Comparison of ENCODE assay signal across 23 mouse cellular contexts in the genomic region with DNA sequence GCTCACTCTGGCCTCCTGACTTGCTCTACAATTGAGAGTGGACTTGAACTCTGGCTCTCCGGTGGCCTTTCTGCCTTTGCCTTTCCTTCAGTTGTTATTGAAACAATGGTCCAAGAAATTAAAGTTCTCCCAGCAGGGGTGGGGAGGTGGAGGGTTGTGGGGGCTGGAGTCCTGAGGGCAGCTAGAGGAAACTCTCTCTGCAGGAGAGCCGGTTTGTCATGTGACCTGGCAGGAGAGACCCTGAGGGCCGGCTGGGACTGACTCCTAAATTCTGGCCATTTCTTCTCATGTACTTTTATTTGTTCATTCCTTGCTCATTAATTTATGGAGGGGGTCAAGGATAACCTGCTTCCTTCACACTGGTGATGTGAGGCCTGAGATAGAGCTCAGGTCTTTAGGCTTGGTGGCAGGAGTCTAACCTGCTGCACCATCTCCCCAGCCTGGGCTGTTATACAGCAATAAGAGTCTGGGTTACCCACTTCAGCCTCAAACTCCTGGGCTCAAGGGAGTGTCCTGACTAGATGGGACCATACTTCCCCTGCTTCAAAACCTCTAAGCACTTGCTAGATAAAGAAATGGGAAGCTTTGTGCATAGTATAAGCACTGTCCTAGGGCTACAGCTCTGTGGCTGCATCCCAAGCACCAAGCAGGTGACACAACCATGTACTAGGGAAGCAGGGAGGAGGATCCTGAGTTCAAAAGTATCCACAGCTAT. TPM values are rescaled to one million over a fixed set of nuclear protein-coding genes. Genes with fewer than 3 reads are reported as not detected.
DNase-seq lines count a peak whose midpoint lies in the region; ATAC-seq and TF ChIP-seq lines count a peak whose summit lies in the region.
"Had no signal": no experiment of that assay in that cellular context is flagged by ENCODE, and none has a peak within 500 bp of the region (broad histone marks: within the 10 kb centered on the region; RNA-seq: fewer than 3 reads in every experiment).

No protein-coding gene starts in this region.

- ATAC-seq in limb, embryonic 11.5 days (ENCODE audit: insufficient number of reproducible peaks, low FRiP score, low TSS enrichment, low read depth): 0 out of 2 replicates have a peak, but pooled peaks have one; percentile 35
- ATAC-seq: forebrain, embryonic 13.5 days had no signal

- H3K4me2 ChIP-seq in limb, embryonic 11.5 days (ENCODE audit: low read depth, severe bottlenecking): no peak overlapping the region
- H3K4me2 ChIP-seq: embryonic facial prominence, embryonic 13.5 days; forebrain, embryonic 13.5 days; heart, embryonic 11.5 days; hindbrain, embryonic 15.5 days; kidney, embryonic 15.5 days; lung, embryonic 14.5 days; midbrain, embryonic 11.5 days; neural tube, embryonic 15.5 days had no signal

- H3K27me3 ChIP-seq in heart, adult 2 months (ENCODE audit: control insufficient read depth, insufficient read depth, low read length): no peaks in the 10 kb centered on the region
- no peaks in the 10 kb centered on the region for H3K27me3 ChIP-seq in E14TG2a.4 (ENCODE audit: insufficient read depth, low read length)
- H3K27me3 ChIP-seq in limb, embryonic 11.5 days (ENCODE audit: control insufficient read depth, insufficient read depth, low read length): no peaks in the 10 kb centered on the region
- H3K27me3 ChIP-seq: embryonic facial prominence, embryonic 13.5 days; forebrain, embryonic 13.5 days; hindbrain, embryonic 15.5 days; kidney, embryonic 15.5 days; neural tube, embryonic 15.5 days had no signal

- TF ChIP-seq POLR2A in heart, adult 2 months (IDR thresholded peaks at IDR 0.05; ENCODE audit: insufficient read depth, low read depth, low read length): no peak

- 51% methylated on average over 3 of the region's 3 CpGs for WGBS in heart, adult 2 months
- WGBS in limb, embryonic 11.5 days: 47% methylated on average over 3 of the region's 3 CpGs

- peaks cover 21% of the 10 kb centered on the region for H3K4me1 ChIP-seq in heart, adult 2 months (ENCODE audit: control insufficient read depth, insufficient read depth, low read length)
- H3K4me1 ChIP-seq in E14TG2a.4 (replicated peaks; ENCODE audit: low read depth, low read length): peaks cover 89% of the 10 kb centered on the region
- H3K4me1 ChIP-seq in limb, embryonic 11.5 days (ENCODE audit: control insufficient read depth, insufficient read depth, low read length): no peaks in the 10 kb centered on the region
- H3K4me1 ChIP-seq: embryonic facial prominence, embryonic 13.5 days; forebrain, embryonic 13.5 days; hindbrain, embryonic 15.5 days; neural tube, embryonic 15.5 days had no signal

- DNase-seq in heart, adult 2 months: no peak
- DNase-seq in heart, adult 8-10 months (ENCODE audit: low spot score): no peak
- peak; percentile 87 for DNase-seq in ZHBTc4 (ENCODE audit: low read depth, low spot score)
- no peak for DNase-seq in limb, embryonic 11.5 days (ENCODE audit: low spot score)
- DNase-seq in right cerebral cortex, postnatal 10 days (ENCODE audit: low spot score in 2 of 2): no peak
- no peak for DNase-seq in urinary bladder, postnatal 25 days (ENCODE audit: low spot score)
- DNase-seq: adrenal gland, postnatal 14 days; embryo, embryonic 11 days; lung, embryonic 14.5 days; thymus, adult 18-20 months; thymus, postnatal 36 days had no signal

- H3K9ac ChIP-seq in heart, adult 2 months (ENCODE audit: low read depth, low read length): no peak overlapping the region
- no peak overlapping the region for H3K9ac ChIP-seq in limb, embryonic 11.5 days (ENCODE audit: low read length)
- H3K9ac ChIP-seq: embryonic facial prominence, embryonic 13.5 days; forebrain, embryonic 13.5 days; hindbrain, embryonic 15.5 days; kidney, embryonic 15.5 days; liver, embryonic 14.5 days; lung, embryonic 14.5 days; neural tube, embryonic 15.5 days had no signal

- H3K9me3 ChIP-seq in E14TG2a.4 (ENCODE audit: low read length): no peaks in the 10 kb centered on the region
- H3K9me3 ChIP-seq in limb, embryonic 11.5 days (ENCODE audit: control insufficient read depth, low read length): no peaks in the 10 kb centered on the region
- H3K9me3 ChIP-seq: embryonic facial prominence, embryonic 13.5 days; forebrain, embryonic 13.5 days; hindbrain, embryonic 15.5 days; kidney, embryonic 15.5 days; neural tube, embryonic 15.5 days had no signal

- intact Hi-C loops in heart, adult 2 months (cut with DNase I): no loop called here

- no peaks in the 10 kb centered on the region for H3K79me2 ChIP-seq in heart, adult 2 months (replicated peaks; ENCODE audit: control insufficient read depth, insufficient read depth, low read length)

- TF ChIP-seq EP300 in heart, adult 2 months (IDR thresholded peaks at IDR 0.05; ENCODE audit: insufficient read depth, low read depth, low read length): 0 out of 2 replicates have a peak, but pooled peaks have one; percentile 10

- H3K27ac ChIP-seq in heart, adult 2 months: peak overlapping the region; percentile 47
- H3K27ac ChIP-seq in limb, embryonic 11.5 days (replicated peaks; ENCODE audit: low read depth, low read length): no peak overlapping the region
- H3K27ac ChIP-seq: embryonic facial prominence, embryonic 13.5 days; forebrain, embryonic 13.5 days; hindbrain, embryonic 15.5 days; kidney, embryonic 15.5 days; liver, embryonic 14.5 days; macrophage; neural tube, embryonic 15.5 days had no signal

- no peak for TF ChIP-seq CTCF in heart, adult 2 months (IDR thresholded peaks at IDR 0.05)
- TF ChIP-seq CTCF in E14TG2a.4 (conservative IDR thresholded peaks at IDR 0.05; ENCODE audit: low read length): no peak

- H3K4me3 ChIP-seq in heart, adult 2 months: no peak overlapping the region
- peak overlapping the region; percentile 32 for H3K4me3 ChIP-seq in E14TG2a.4 (replicated peaks; ENCODE audit: low read length)
- no peak overlapping the region for H3K4me3 ChIP-seq in limb, embryonic 11.5 days (ENCODE audit: low read depth, low read length)
- H3K4me3 ChIP-seq: embryonic facial prominence, embryonic 13.5 days; erythroblast, embryonic 14.5 days; forebrain, embryonic 13.5 days; hindbrain, embryonic 15.5 days; kidney, embryonic 15.5 days; neural tube, embryonic 15.5 days had no signal

- peaks cover 3% of the 10 kb centered on the region for H3K36me3 ChIP-seq in heart, adult 2 months (ENCODE audit: control insufficient read depth, insufficient read depth, low read length)
- peaks cover 8% of the 10 kb centered on the region for H3K36me3 ChIP-seq in E14TG2a.4 (ENCODE audit: insufficient read depth, low read length)
- peaks cover 3% of the 10 kb centered on the region; the same call in 1 of the 2 replicates for H3K36me3 ChIP-seq in limb, embryonic 11.5 days (ENCODE audit: control insufficient read depth, insufficient read depth, low read length)

RNA-seq across cellular contexts. Expression of a gene that starts 14.8 kb away (rescaled TPM):
- total RNA-seq in heart, adult 2 months (2021): 10 to 100 TPM; 76.0 to 92.7 TPM
- polyA plus RNA-seq in heart, adult 2 months (2012; rRNA removed): 21.1 and 42.6 TPM in 2 replicates
- total RNA-seq in heart, adult 8-10 months (2022): 10 to 100 TPM; 40.3 to 74.6 (median 52.7) TPM
- 3.1 and 4.2 TPM in 2 replicates for polyA plus RNA-seq in limb, embryonic 11.5 days (2014; fragmentation: Nextera tagmentation; extraction: Ambion mirVana)
- total RNA-seq: MEL had no signal

RNA-seq across cellular contexts. Expression of a gene that starts 28.5 kb away (rescaled TPM):
- total RNA-seq in heart, adult 2 months (2021): 1 to 10 TPM; 6.7 to 8.5 TPM
- 1.1 and 2.9 TPM in 2 replicates for polyA plus RNA-seq in heart, adult 2 months (2012; rRNA removed)
- total RNA-seq in heart, adult 8-10 months (2022): 1 to 10 TPM; 5.4 to 8.3 (median 7.5) TPM
- polyA plus RNA-seq in limb, embryonic 11.5 days (2014; fragmentation: Nextera tagmentation; extraction: Ambion mirVana): 36.7 and 36.8 TPM in 2 replicates
